ENCODE assay signal across 21 mouse cellular contexts in genomic region chr11:115189304-115189703, GRCm38 (mm10). TPM values are rescaled to one million over a fixed set of nuclear protein-coding genes. Genes with fewer than 3 reads are reported as not detected.
DNase-seq lines count a peak whose midpoint lies in the region; ATAC-seq and TF ChIP-seq lines count a peak whose summit lies in the region.
"Had no signal": no experiment of that assay in that cellular context is flagged by ENCODE, and none has a peak within 500 bp of the region (broad histone marks: within the 10 kb centered on the region; RNA-seq: fewer than 3 reads in every experiment).

No protein-coding gene starts in this region.

- TF ChIP-seq POLR2A in liver, adult 2 months (IDR thresholded peaks at IDR 0.05; ENCODE audit: extremely low read depth, insufficient read depth, low read length) = no peak
- TF ChIP-seq POLR2A in bone marrow macrophage, adult 2 months (IDR thresholded peaks at IDR 0.05; ENCODE audit: borderline replicate concordance, low read depth, low read length) = no peak

- H3K4me2 ChIP-seq in liver, embryonic 16.5 days (ENCODE audit: low read depth, low read length) = peak overlapping the region; percentile 30; the same call in 1 of the 2 replicates
- no peak overlapping the region for H3K4me2 ChIP-seq in neural tube, embryonic 15.5 days
- H3K4me2 ChIP-seq: heart, embryonic 13.5 days had no signal

- intact Hi-C loops in left cerebral cortex, postnatal 25 days (cut with DNase I) = no loop called here

- H3K9me3 ChIP-seq in liver, embryonic 16.5 days (replicated peaks; ENCODE audit: control insufficient read depth, low read length) = no peaks in the 10 kb centered on the region
- no peaks in the 10 kb centered on the region for H3K9me3 ChIP-seq in neural tube, embryonic 15.5 days (replicated peaks)
- H3K9me3 ChIP-seq: embryonic facial prominence, embryonic 10.5 days; heart, embryonic 13.5 days; hindbrain, embryonic 10.5 days had no signal

- 86% methylated on average over 6 of the region's 6 CpGs for WGBS in liver, adult 2 months
- WGBS in liver, embryonic 16.5 days (ENCODE audit: insufficient replicate concordance) = 62% methylated on average over 6 of the region's 6 CpGs
- 87% methylated on average over 6 of the region's 6 CpGs for WGBS in neural tube, embryonic 15.5 days

- H3K9ac ChIP-seq in liver, adult 2 months (ENCODE audit: low read depth, low read length) = no peak overlapping the region
- no peak overlapping the region for H3K9ac ChIP-seq in liver, embryonic 16.5 days (ENCODE audit: low read depth, low read length)
- no peak overlapping the region for H3K9ac ChIP-seq in neural tube, embryonic 15.5 days (replicated peaks)
- H3K9ac ChIP-seq: heart, embryonic 13.5 days had no signal

- H3K36me3 ChIP-seq in liver, adult 2 months (ENCODE audit: control insufficient read depth, insufficient read depth, low read length) = no peaks in the 10 kb centered on the region
- H3K36me3 ChIP-seq in liver, embryonic 16.5 days (ENCODE audit: control insufficient read depth, insufficient read depth) = no peaks in the 10 kb centered on the region
- peaks cover 9% of the 10 kb centered on the region for H3K36me3 ChIP-seq in neural tube, embryonic 15.5 days

- peak; percentile 49 for DNase-seq in liver, adult 2 months (ENCODE audit: extremely low read depth, low read depth, low spot score)
- DNase-seq in liver = no peak
- DNase-seq in left cerebral cortex, postnatal 25 days (ENCODE audit: low spot score in 2 of 2) = no peak
- DNase-seq in kidney, postnatal 36 days = no peak
- DNase-seq: adrenal gland, postnatal 25 days; kidney, adult 2 months; kidney, postnatal 25 days; lung, adult 18-20 months; lung, postnatal 4 days; midbrain, embryonic 14.5 days; right cerebral cortex, adult 18-20 months; spleen, adult 18-20 months; thymus, postnatal 36 days had no signal

- H3K4me3 ChIP-seq in liver, adult 2 months (ENCODE audit: insufficient read depth, low read depth, low read length) = no peak overlapping the region
- H3K4me3 ChIP-seq in bone marrow macrophage, adult 2 months (ENCODE audit: insufficient read depth, low read length) = peak overlapping the region; percentile 76
- H3K4me3 ChIP-seq in liver, embryonic 16.5 days (ENCODE audit: low read depth, low read length) = no peak overlapping the region
- no peak overlapping the region for H3K4me3 ChIP-seq in neural tube, embryonic 15.5 days (replicated peaks)
- H3K4me3 ChIP-seq: embryonic facial prominence, embryonic 10.5 days; heart, embryonic 13.5 days had no signal

- no peaks in the 10 kb centered on the region for H3K27me3 ChIP-seq in liver, adult 2 months (ENCODE audit: control insufficient read depth, insufficient read depth, low read length)
- H3K27me3 ChIP-seq in liver, embryonic 16.5 days (ENCODE audit: control insufficient read depth, insufficient read depth, low read depth, low read length) = no peaks in the 10 kb centered on the region
- H3K27me3 ChIP-seq in neural tube, embryonic 15.5 days (replicated peaks) = no peaks in the 10 kb centered on the region
- H3K27me3 ChIP-seq: heart, embryonic 13.5 days had no signal

- no peak overlapping the region for H3K27ac ChIP-seq in liver, adult 2 months (replicated peaks; ENCODE audit: insufficient read depth, low read depth, low read length)
- peak overlapping the region; percentile 92 for H3K27ac ChIP-seq in bone marrow macrophage, adult 2 months (ENCODE audit: insufficient read depth, low read depth, low read length)
- peak overlapping the region; percentile 55 for H3K27ac ChIP-seq in liver, embryonic 16.5 days (ENCODE audit: low read length)
- H3K27ac ChIP-seq in neural tube, embryonic 15.5 days (replicated peaks) = no peak overlapping the region
- H3K27ac ChIP-seq: embryonic facial prominence, embryonic 10.5 days; heart, embryonic 13.5 days; hindbrain, embryonic 10.5 days had no signal

- no peak for TF ChIP-seq CTCF in liver, adult 2 months (IDR thresholded peaks at IDR 0.05; ENCODE audit: low read depth, low read length)
- no peak for TF ChIP-seq CTCF in bone marrow macrophage, adult 2 months (IDR thresholded peaks at IDR 0.05; ENCODE audit: low read depth, low read length)

- ATAC-seq in liver, embryonic 16.5 days (ENCODE audit: low read depth) = no peak
- ATAC-seq in neutrophil, adult 5-6 weeks (ENCODE audit: extremely low read depth, insufficient number of reproducible peaks, low FRiP score, poor library complexity, severe bottlenecking) = peak; percentile 20; the same call in 1 of the 2 replicates
- no peak for ATAC-seq in neural tube, embryonic 15.5 days (ENCODE audit: low FRiP score)
- ATAC-seq: forebrain, embryonic 14.5 days had no signal

- peaks cover 9% of the 10 kb centered on the region for H3K4me1 ChIP-seq in liver, adult 2 months (ENCODE audit: control insufficient read depth, insufficient read depth, low read length)
- peaks cover 36% of the 10 kb centered on the region for H3K4me1 ChIP-seq in bone marrow macrophage, adult 2 months (ENCODE audit: control insufficient read depth, insufficient read depth, low read length)
- H3K4me1 ChIP-seq in liver, embryonic 16.5 days (ENCODE audit: control insufficient read depth, low read depth, low read length) = peaks cover 30% of the 10 kb centered on the region
- H3K4me1 ChIP-seq in neural tube, embryonic 15.5 days = peaks cover 27% of the 10 kb centered on the region

- H3K79me2 ChIP-seq in liver, adult 2 months (ENCODE audit: control insufficient read depth, insufficient read depth, low read length) = no peaks in the 10 kb centered on the region; the same call in 1 of the 2 replicates

RNA-seq across cellular contexts. Expression of gene Nat9, which starts 1.6 kb away (rescaled TPM):
- 42.7 and 43.7 TPM in 2 replicates for total RNA-seq in liver, adult 2 months (2014; rRNA removed)
- 28.7 and 35.2 TPM in 2 replicates for polyA plus RNA-seq in liver, adult 2 months (2012; rRNA removed)
- polyA plus RNA-seq in bone marrow macrophage, adult 2 months (2012; ENCODE audit: insufficient read depth, insufficient read length, missing spikeins) = 23.5 and 24.0 TPM in 2 replicates
- 12.7 TPM in 2 replicates for polyA plus RNA-seq in liver, embryonic 16.5 days (2015; fragmentation: Nextera tagmentation; extraction: Ambion mirVana)
- 50.6 and 63.4 TPM in 2 replicates for total RNA-seq in neutrophil, adult 5-6 weeks (2017)
- 10 to 100 TPM; 20.1 to 22.3 TPM for total RNA-seq in left cerebral cortex, postnatal 25 days (2021)
- 22.0 and 22.8 TPM in 2 replicates for polyA plus RNA-seq in neural tube, embryonic 15.5 days (2015; fragmentation: Nextera tagmentation; extraction: Ambion mirVana)

RNA-seq across cellular contexts. Expression of gene Tmem104, which starts 2.0 kb away (rescaled TPM):
- 5.3 and 8.1 TPM in 2 replicates for total RNA-seq in liver, adult 2 months (2014; rRNA removed)
- 8.7 and 9.1 TPM in 2 replicates for polyA plus RNA-seq in liver, adult 2 months (2012; rRNA removed)
- polyA plus RNA-seq in bone marrow macrophage, adult 2 months (2012; ENCODE audit: insufficient read depth, insufficient read length, missing spikeins) = 40.2 and 42.7 TPM in 2 replicates
- 5.9 and 6.4 TPM in 2 replicates for polyA plus RNA-seq in liver, embryonic 16.5 days (2015; fragmentation: Nextera tagmentation; extraction: Ambion mirVana)
- 9.3 and 19.8 TPM in 2 replicates for total RNA-seq in neutrophil, adult 5-6 weeks (2017)
- total RNA-seq in left cerebral cortex, postnatal 25 days (2021) = 10 to 100 TPM; 15.8 to 18.2 TPM
- polyA plus RNA-seq in neural tube, embryonic 15.5 days (2015; fragmentation: Nextera tagmentation; extraction: Ambion mirVana) = 11.7 TPM in 2 replicates

RNA-seq across cellular contexts. Expression of gene Slc9a3r1, which starts 26.2 kb away (rescaled TPM):
- 113 and 117 TPM in 2 replicates for total RNA-seq in liver, adult 2 months (2014; rRNA removed)
- 130 and 177 TPM in 2 replicates for polyA plus RNA-seq in liver, adult 2 months (2012; rRNA removed)
- polyA plus RNA-seq in bone marrow macrophage, adult 2 months (2012; ENCODE audit: insufficient read depth, insufficient read length, missing spikeins) = 76.2 and 78.8 TPM in 2 replicates
- 78.8 and 88.7 TPM in 2 replicates for polyA plus RNA-seq in liver, embryonic 16.5 days (2015; fragmentation: Nextera tagmentation; extraction: Ambion mirVana)
- 115 and 118 TPM in 2 replicates for total RNA-seq in neutrophil, adult 5-6 weeks (2017)
- 10 to 100 TPM; 79.2 to 86.5 TPM for total RNA-seq in left cerebral cortex, postnatal 25 days (2021)
- polyA plus RNA-seq in neural tube, embryonic 15.5 days (2015; fragmentation: Nextera tagmentation; extraction: Ambion mirVana) = 45.5 and 80.6 TPM in 2 replicates

RNA-seq across cellular contexts. Expression of gene Cd300lf, which starts 55.5 kb away (rescaled TPM):
- 1.2 and 1.5 TPM in 2 replicates for total RNA-seq in liver, adult 2 months (2014; rRNA removed)
- polyA plus RNA-seq in liver, adult 2 months (2012; rRNA removed) = 0.54 and 1.1 TPM in 2 replicates
- 1.9 and 2.9 TPM in 2 replicates for polyA plus RNA-seq in bone marrow macrophage, adult 2 months (2012; ENCODE audit: insufficient read depth, insufficient read length, missing spikeins)
- polyA plus RNA-seq in liver, embryonic 16.5 days (2015; fragmentation: Nextera tagmentation; extraction: Ambion mirVana) = 4.0 and 5.5 TPM in 2 replicates
- total RNA-seq in neutrophil, adult 5-6 weeks (2017) = 369 and 393 TPM in 2 replicates
- total RNA-seq in left cerebral cortex, postnatal 25 days (2021) = under 1 TPM; 0.16 to 0.41 TPM
- 0.20 and 0.27 TPM in 2 replicates for polyA plus RNA-seq in neural tube, embryonic 15.5 days (2015; fragmentation: Nextera tagmentation; extraction: Ambion mirVana)
- polyA plus RNA-seq: embryonic facial prominence, embryonic 10.5 days; forebrain, embryonic 14.5 days; hindbrain, embryonic 10.5 days; midbrain, embryonic 14.5 days had no signal

Comparison
In these comparisons a context has a peak if more than half of its experiments do, and no peak if none do; other contexts are left out.
1. H3K27ac ChIP-seq: peak in bone marrow macrophage, adult 2 months (single experiment) and liver, embryonic 16.5 days (single experiment); none in liver, adult 2 months (single experiment) and neural tube, embryonic 15.5 days (single experiment).